Mouse (Mus musculus): ENCODE measurements around the gene C1qtnf1. TPM values are rescaled to one million over a fixed set of nuclear protein-coding genes. Genes with fewer than 3 reads are reported as not detected.

Gene C1qtnf1
- polyA plus RNA-seq, 1 experiment: 1.8 TPM

DNA sequence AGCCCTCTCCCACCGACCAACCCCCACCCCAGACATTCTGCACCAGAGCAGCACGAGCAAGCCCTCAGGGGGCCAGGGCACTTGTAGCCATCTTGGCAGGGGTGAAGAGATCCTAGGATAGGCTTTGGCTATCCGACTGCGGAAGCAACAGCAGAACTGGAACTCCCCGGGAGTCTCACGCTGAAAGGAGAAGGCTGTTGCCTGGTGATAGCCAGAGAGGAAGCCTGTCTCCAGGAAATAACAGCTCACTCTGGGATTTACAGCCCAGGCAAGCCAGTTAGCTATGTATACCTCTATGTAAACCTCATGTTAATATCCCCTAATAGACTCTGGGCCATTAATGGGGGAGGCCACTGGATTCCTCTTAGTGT is 27.5 kb upstream of the C1qtnf1 start:
- Histone ChIP-seq H3K4me1 (ENCODE audit: control insufficient read depth, insufficient read depth, low read length) (peaks cover 4% of the 10 kb centered on the region), H3K27ac (ENCODE audit: control insufficient read depth, insufficient read depth, low read depth, low read length, poor library complexity) (no peak overlapping the region), H3K4me3 (replicated peaks; ENCODE audit: control insufficient read depth, low read depth, low read length) (peak overlapping the region; percentile 6)
- WGBS: 7% methylated on average over 6 of the region's 6 CpGs
- TF ChIP-seq POLR2A (IDR thresholded peaks at IDR 0.05; ENCODE audit: borderline replicate concordance, control insufficient read depth, low read depth, low read length) (no peak), CTCF (IDR thresholded peaks at IDR 0.05; ENCODE audit: control insufficient read depth, insufficient read depth, low read length) (no peak)

DNA sequence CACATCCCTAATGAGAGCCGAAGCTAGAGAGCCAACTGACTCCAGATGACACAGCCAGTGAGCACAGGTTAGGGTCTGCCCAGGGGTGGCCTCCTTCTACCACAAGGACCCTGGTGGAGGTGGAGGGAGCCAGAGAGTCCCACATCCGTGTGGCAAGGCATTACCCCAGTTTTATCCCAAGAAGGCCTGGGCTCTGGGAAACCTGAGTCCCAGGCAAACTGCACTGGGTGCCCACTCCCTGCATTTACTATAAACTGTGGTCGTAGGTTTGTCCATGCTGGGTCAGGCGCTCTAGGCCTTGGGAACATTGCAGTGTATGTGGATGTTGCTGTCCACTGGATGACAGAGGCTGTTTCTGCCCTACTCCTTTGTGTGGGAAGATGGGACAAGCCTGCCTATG is 26.8 kb upstream of the C1qtnf1 start:
- H3K27ac ChIP-seq (ENCODE audit: control insufficient read depth, insufficient read depth, low read depth, low read length, poor library complexity): peak overlapping the region; percentile 58; the same call in 1 of the 2 replicates
- WGBS: 20% methylated on average over 4 of the region's 4 CpGs

DNA sequence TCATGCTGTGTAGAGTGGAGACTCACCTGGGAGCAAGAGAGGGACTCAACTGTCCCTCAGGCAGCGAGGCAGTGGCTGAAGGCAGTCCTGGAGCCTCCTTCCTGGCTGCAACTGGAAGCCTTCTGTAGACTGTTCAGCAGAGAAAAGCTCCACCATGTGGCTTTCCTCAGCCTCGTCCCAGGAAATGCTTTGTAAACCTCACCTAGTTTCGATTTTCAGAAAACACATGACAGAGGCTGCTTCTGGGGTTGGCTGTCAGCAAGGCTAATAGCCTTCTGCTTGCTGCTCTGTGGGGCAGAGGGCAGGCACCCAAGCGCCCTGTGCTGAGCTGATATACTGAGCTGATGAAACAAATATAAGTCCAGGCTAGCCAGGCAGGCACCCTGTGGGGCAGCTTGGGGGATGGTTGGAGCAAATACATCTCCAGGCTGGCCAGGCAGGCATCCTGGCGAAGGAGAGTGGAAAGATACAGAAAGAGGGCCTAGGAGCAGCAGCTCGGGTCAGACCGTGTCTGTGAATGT is 26.2 kb upstream of the C1qtnf1 start, which contains the start of gene Lgals3bp:
Lgals3bp (minus strand) TSS at position 333 of the 521 bp plus-strand sequence.
- 11% methylated on average over 7 of the region's 7 CpGs for WGBS
- H3K27ac ChIP-seq (ENCODE audit: control insufficient read depth, insufficient read depth, low read depth, low read length, poor library complexity): peak within 1 kb of the TSS; percentile 58

More for the DNA sequence above, 26.8 kb upstream of the C1qtnf1 start:
- TF ChIP-seq POLR2A (IDR thresholded peaks at IDR 0.05; ENCODE audit: borderline replicate concordance, control insufficient read depth, low read depth, low read length): no peak
- TF ChIP-seq CTCF (IDR thresholded peaks at IDR 0.05; ENCODE audit: control insufficient read depth, insufficient read depth, low read length): no peak
- peaks cover 4% of the 10 kb centered on the region for H3K4me1 ChIP-seq (ENCODE audit: control insufficient read depth, insufficient read depth, low read length)
- H3K4me3 ChIP-seq (replicated peaks; ENCODE audit: control insufficient read depth, low read depth, low read length): peak overlapping the region; percentile 60

DNA sequence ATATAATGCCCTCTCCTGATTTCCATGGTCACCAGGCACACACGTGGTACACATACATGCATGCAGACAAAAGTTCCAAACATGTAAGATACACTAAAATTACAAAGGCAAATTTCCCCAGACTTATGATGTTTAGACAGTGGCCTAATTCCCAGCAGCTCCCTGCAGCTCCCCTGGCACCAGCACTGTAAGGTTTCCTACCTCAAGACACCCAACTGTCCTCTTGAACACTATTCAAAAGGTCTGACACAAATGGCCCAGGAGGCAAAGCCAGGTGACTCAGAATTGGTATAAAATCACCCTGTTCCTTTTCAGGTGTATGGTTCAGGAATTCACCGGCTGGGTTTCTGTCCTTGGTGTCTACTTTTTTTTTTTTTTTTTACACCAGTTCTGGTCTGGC is 24.8 kb upstream of the C1qtnf1 start:
- H3K4me3 ChIP-seq (replicated peaks; ENCODE audit: control insufficient read depth, low read depth, low read length): no peak overlapping the region
- H3K27ac ChIP-seq (ENCODE audit: control insufficient read depth, insufficient read depth, low read depth, low read length, poor library complexity): no peak overlapping the region
- TF ChIP-seq CTCF (IDR thresholded peaks at IDR 0.05; ENCODE audit: control insufficient read depth, insufficient read depth, low read length) (no peak), POLR2A (IDR thresholded peaks at IDR 0.05; ENCODE audit: borderline replicate concordance, control insufficient read depth, low read depth, low read length) (no peak)
- 90% methylated on average over 2 of the region's 2 CpGs for WGBS
- peaks cover 4% of the 10 kb centered on the region for H3K4me1 ChIP-seq (ENCODE audit: control insufficient read depth, insufficient read depth, low read length)

More for the DNA sequence above, 26.2 kb upstream of the C1qtnf1 start, which contains the start of gene Lgals3bp:
- peaks cover 4% of the 10 kb centered on the region for H3K4me1 ChIP-seq (ENCODE audit: control insufficient read depth, insufficient read depth, low read length)
- no peak for TF ChIP-seq CTCF (IDR thresholded peaks at IDR 0.05; ENCODE audit: control insufficient read depth, insufficient read depth, low read length)
- TF ChIP-seq POLR2A (IDR thresholded peaks at IDR 0.05; ENCODE audit: borderline replicate concordance, control insufficient read depth, low read depth, low read length): peak; percentile 60
- H3K4me3 ChIP-seq (replicated peaks; ENCODE audit: control insufficient read depth, low read depth, low read length): peak within 1 kb of the TSS; percentile 60

DNA sequence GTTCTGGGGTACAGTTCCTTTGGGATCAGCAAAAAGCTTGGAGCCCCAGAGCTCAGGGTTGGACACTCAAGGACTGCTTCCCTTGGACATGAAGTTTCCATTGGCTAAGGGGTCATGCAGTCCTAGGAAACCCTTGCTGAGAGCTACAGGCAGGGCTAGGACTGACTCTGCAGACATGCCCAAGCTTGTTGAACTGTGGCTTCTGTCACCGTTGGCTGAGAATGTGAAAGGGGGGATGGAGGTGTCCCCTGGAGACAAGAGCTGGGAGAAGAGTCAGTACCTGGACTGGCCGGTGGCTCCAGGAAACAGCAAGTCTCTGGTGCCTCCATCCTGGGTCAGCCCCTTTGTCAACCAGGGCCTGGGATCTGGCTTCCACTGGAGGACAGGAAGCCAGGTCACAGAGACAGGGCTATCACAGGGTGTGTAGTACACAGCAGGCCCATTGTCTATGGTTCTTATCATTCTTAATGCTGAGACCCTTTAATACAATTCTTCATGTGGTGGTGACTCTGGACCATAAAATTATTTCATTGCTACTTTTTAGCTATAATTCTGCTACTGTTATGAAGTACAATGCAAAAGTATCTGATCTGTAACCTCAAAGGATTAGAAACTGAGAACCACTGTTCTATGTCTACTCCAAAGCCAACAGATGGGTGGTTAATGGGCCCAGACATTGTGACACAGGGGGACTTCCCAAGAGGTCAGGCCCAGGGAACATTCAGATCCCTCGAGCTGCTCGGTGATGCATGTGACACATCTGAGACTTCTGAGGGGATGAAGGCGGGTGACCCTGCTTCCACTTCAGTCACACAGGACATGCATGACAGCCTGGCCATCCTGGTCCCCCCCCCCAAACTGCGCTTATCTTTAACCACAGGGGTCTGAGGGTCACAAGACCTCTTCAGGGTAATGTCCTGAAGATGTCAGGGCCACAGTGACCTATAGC is 23.8 kb upstream of the C1qtnf1 start:
- no peak overlapping the region for H3K4me3 ChIP-seq (replicated peaks; ENCODE audit: control insufficient read depth, low read depth, low read length)
- 67% methylated on average over 6 of the region's 6 CpGs for WGBS
- peaks cover 4% of the 10 kb centered on the region for H3K4me1 ChIP-seq (ENCODE audit: control insufficient read depth, insufficient read depth, low read length)
- TF ChIP-seq POLR2A (IDR thresholded peaks at IDR 0.05; ENCODE audit: borderline replicate concordance, control insufficient read depth, low read depth, low read length) (no peak), CTCF (IDR thresholded peaks at IDR 0.05; ENCODE audit: control insufficient read depth, insufficient read depth, low read length) (no peak)
- H3K27ac ChIP-seq (ENCODE audit: control insufficient read depth, insufficient read depth, low read depth, low read length, poor library complexity): no peak overlapping the region; the same call in 1 of the 2 replicates

DNA sequence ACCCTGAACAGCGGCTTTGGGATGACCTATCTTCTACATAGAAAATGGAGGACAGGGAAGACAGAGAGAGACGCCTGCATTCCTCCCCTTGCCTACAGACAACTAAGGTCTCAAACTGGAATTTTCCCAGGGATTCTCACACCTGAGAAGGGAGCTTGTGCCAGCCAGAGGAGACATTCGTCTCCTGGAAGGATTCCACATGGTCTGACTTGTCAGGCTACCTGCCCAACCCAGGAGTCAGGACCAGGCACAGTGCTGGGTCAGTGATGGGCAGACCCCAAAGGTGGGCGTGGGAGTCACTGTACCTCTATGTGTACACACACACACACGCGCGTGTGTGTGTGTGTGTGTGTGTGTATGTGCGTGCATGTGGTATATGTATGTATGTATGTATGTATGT is 22.7 kb upstream of the C1qtnf1 start:
- Histone ChIP-seq H3K4me3 (replicated peaks; ENCODE audit: control insufficient read depth, low read depth, low read length) (no peak overlapping the region), H3K27ac (ENCODE audit: control insufficient read depth, insufficient read depth, low read depth, low read length, poor library complexity) (no peak overlapping the region), H3K4me1 (ENCODE audit: control insufficient read depth, insufficient read depth, low read length) (peaks cover 4% of the 10 kb centered on the region)
- WGBS: 90% methylated on average over 8 of the region's 8 CpGs
- TF ChIP-seq CTCF (IDR thresholded peaks at IDR 0.05; ENCODE audit: control insufficient read depth, insufficient read depth, low read length) (no peak), POLR2A (IDR thresholded peaks at IDR 0.05; ENCODE audit: borderline replicate concordance, control insufficient read depth, low read depth, low read length) (no peak)

DNA sequence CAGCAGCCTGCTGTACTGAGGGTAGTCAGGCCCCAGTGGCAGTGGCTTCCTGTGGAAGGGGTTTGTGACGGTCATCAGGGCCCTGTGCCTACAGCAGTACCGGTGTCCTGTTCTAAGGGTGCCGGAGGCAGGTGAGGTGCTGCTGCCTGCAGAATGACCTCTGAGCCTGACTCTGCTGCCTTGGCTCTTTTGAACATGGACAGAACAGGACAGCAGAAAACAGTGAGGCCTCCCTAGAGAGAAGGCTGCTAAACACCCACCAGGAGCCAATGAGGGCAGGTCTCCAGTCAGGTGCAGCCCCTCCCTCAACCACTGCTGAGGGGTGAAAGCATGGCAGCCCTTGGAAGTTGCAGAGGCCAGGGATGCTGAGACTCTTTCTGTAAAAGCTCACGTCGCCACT is 21.5 kb upstream of the C1qtnf1 start:
- 78% methylated on average over 5 of the region's 5 CpGs for WGBS
- TF ChIP-seq CTCF (IDR thresholded peaks at IDR 0.05; ENCODE audit: control insufficient read depth, insufficient read depth, low read length): no peak
- no peak for TF ChIP-seq POLR2A (IDR thresholded peaks at IDR 0.05; ENCODE audit: borderline replicate concordance, control insufficient read depth, low read depth, low read length)
- Histone ChIP-seq H3K4me1 (ENCODE audit: control insufficient read depth, insufficient read depth, low read length) (peaks cover 4% of the 10 kb centered on the region), H3K4me3 (replicated peaks; ENCODE audit: control insufficient read depth, low read depth, low read length) (no peak overlapping the region), H3K27ac (ENCODE audit: control insufficient read depth, insufficient read depth, low read depth, low read length, poor library complexity) (no peak overlapping the region)

DNA sequence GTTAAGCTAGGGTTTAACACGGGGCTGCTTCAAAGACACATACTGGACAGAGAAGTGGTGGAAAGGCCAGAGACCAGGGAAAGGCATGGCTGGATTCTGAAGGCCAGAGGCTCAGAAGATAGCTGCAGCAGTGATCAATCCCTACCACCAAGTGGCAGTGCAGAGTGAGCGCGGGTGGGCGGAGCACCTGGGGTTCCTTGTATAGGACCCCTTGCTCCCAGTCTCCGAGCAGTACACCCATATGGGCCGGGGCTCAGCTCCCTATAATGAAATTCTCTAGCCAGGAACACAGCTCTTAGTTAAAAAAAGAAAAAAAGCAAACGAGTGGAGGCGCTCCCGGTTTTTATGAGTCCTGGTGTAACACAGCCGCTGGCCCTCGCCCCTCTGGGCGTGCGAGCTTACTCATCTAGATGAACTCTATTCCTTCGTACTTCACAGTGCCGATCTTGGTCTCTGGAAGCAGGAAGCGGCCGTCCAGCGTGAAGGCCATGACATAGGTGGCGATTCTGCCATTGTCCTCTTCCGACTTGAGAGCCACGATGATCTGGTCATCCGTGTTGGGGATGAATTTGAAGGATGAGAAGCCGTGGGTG is 20.6 kb upstream of the C1qtnf1 start:
- Histone ChIP-seq H3K4me1 (ENCODE audit: control insufficient read depth, insufficient read depth, low read length) (peaks cover 1% of the 10 kb centered on the region), H3K27ac (ENCODE audit: control insufficient read depth, insufficient read depth, low read depth, low read length, poor library complexity) (no peak overlapping the region), H3K4me3 (replicated peaks; ENCODE audit: control insufficient read depth, low read depth, low read length) (no peak overlapping the region)
- TF ChIP-seq CTCF (IDR thresholded peaks at IDR 0.05; ENCODE audit: control insufficient read depth, insufficient read depth, low read length) (no peak), POLR2A (IDR thresholded peaks at IDR 0.05; ENCODE audit: borderline replicate concordance, control insufficient read depth, low read depth, low read length) (no peak)
- WGBS: 91% methylated on average over 23 of the region's 23 CpGs

All from bone marrow, adult 2 months (tissue).